In genomic region chr5:53155985-53156679, GRCm38 (mm10) we compare ENCODE assay signal across 14 mouse cellular contexts. TPM values are rescaled to one million over a fixed set of nuclear protein-coding genes. Genes with fewer than 3 reads are reported as not detected.
A peak's percentile ranks its signal among the peaks of the same experiment; 100 is the strongest.
DNase-seq lines count a peak whose midpoint lies in the region; ATAC-seq and TF ChIP-seq lines count a peak whose summit lies in the region.
"Had no signal": no experiment of that assay in that cellular context is flagged by ENCODE, and none has a peak within 500 bp of the region (broad histone marks: within the 10 kb centered on the region; RNA-seq: fewer than 3 reads in every experiment).

No protein-coding gene starts in this region.

- no peak for TF ChIP-seq CTCF in kidney, adult 2 months (conservative IDR thresholded peaks at IDR 0.05; ENCODE audit: insufficient read depth, insufficient read length, low read depth, low read length)
- TF ChIP-seq CTCF in kidney, postnatal 0 days (IDR thresholded peaks at IDR 0.05; ENCODE audit: low read depth) = no peak

- no peak overlapping the region for H3K9ac ChIP-seq in embryonic facial prominence, embryonic 14.5 days (ENCODE audit: low read depth, low read length)
- H3K9ac ChIP-seq in kidney, embryonic 14.5 days (ENCODE audit: low read depth, low read length) = no peak overlapping the region
- H3K9ac ChIP-seq in kidney, postnatal 0 days (ENCODE audit: low read depth, low read length) = no peak overlapping the region
- H3K9ac ChIP-seq: heart, embryonic 15.5 days; limb, embryonic 12.5 days; lung, embryonic 14.5 days; midbrain, embryonic 13.5 days; neural tube, embryonic 13.5 days had no signal

- H3K9me3 ChIP-seq in embryonic facial prominence, embryonic 14.5 days (ENCODE audit: control insufficient read depth, low read length) = no peaks in the 10 kb centered on the region
- H3K9me3 ChIP-seq in embryonic facial prominence, embryonic 10.5 days = no peaks in the 10 kb centered on the region
- no peaks in the 10 kb centered on the region for H3K9me3 ChIP-seq in kidney, embryonic 14.5 days (ENCODE audit: control insufficient read depth, low read length)
- no peaks in the 10 kb centered on the region for H3K9me3 ChIP-seq in kidney, postnatal 0 days (replicated peaks; ENCODE audit: low read length)
- H3K9me3 ChIP-seq: heart, embryonic 15.5 days; limb, embryonic 12.5 days; midbrain, embryonic 13.5 days; neural tube, embryonic 13.5 days had no signal

- no peak for TF ChIP-seq POLR2A in kidney, adult 2 months (IDR thresholded peaks at IDR 0.05; ENCODE audit: low read depth, low read length)

- H3K27me3 ChIP-seq in embryonic facial prominence, embryonic 14.5 days (replicated peaks; ENCODE audit: control insufficient read depth, insufficient read depth, low read length) = no peaks in the 10 kb centered on the region
- no peaks in the 10 kb centered on the region; the same call in 1 of the 2 replicates for H3K27me3 ChIP-seq in embryonic facial prominence, embryonic 10.5 days (replicated peaks; ENCODE audit: low read depth, poor library complexity, severe bottlenecking)
- no peaks in the 10 kb centered on the region for H3K27me3 ChIP-seq in kidney, adult 2 months (replicated peaks; ENCODE audit: control insufficient read depth, insufficient read depth, low read length)
- H3K27me3 ChIP-seq in kidney, embryonic 14.5 days (ENCODE audit: control insufficient read depth, insufficient read depth, low read length) = no peaks in the 10 kb centered on the region
- H3K27me3 ChIP-seq in kidney, postnatal 0 days (ENCODE audit: insufficient read depth, low read length) = no peaks in the 10 kb centered on the region
- H3K27me3 ChIP-seq: heart, embryonic 15.5 days; limb, embryonic 12.5 days; neural tube, embryonic 13.5 days had no signal

- WGBS in embryonic facial prominence, embryonic 14.5 days = 62% methylated on average over 13 of the region's 13 CpGs
- 81% methylated on average over 13 of the region's 13 CpGs for WGBS in embryonic facial prominence, embryonic 10.5 days
- WGBS in kidney, adult 2 months = 64% methylated on average over 13 of the region's 13 CpGs
- WGBS in kidney, embryonic 14.5 days = 64% methylated on average over 13 of the region's 13 CpGs
- 54% methylated on average over 13 of the region's 13 CpGs for whole genome bisulfite sequencing in kidney, postnatal 0 days

- peak; percentile 58 for DNase-seq in embryonic facial prominence, embryonic 14.5 days (ENCODE audit: low spot score)
- no peak for DNase-seq in embryonic facial prominence, embryonic 10.5 days (ENCODE audit: low spot score)
- DNase-seq in kidney, adult 2 months = peak; percentile 64
- DNase-seq in 3T3-L1 (ENCODE audit: low read depth, low spot score) = peak; percentile 17
- DNase-seq in kidney, postnatal 0 days (ENCODE audit: low spot score) = peak; percentile 21
- no peak for DNase-seq in thymus, postnatal 4 days
- no peak for DNase-seq in ovary, postnatal 36 days (ENCODE audit: low spot score)
- DNase-seq: lung, embryonic 14.5 days had no signal

- H3K4me1 ChIP-seq in embryonic facial prominence, embryonic 14.5 days (ENCODE audit: control insufficient read depth, insufficient read depth, low read length) = no peaks in the 10 kb centered on the region
- H3K4me1 ChIP-seq in embryonic facial prominence, embryonic 10.5 days = 0 out of 2 replicates have a peak, but pooled peaks cover 4% of the 10 kb centered on the region
- H3K4me1 ChIP-seq in kidney, adult 2 months (ENCODE audit: control insufficient read depth, insufficient read depth, low read length) = peaks cover 6% of the 10 kb centered on the region; the same call in 1 of the 2 replicates
- no peaks in the 10 kb centered on the region for H3K4me1 ChIP-seq in kidney, embryonic 14.5 days (ENCODE audit: control insufficient read depth, insufficient read depth, low read length)
- H3K4me1 ChIP-seq in kidney, postnatal 0 days (replicated peaks; ENCODE audit: insufficient read depth, low read length) = no peaks in the 10 kb centered on the region

- no peak overlapping the region for H3K4me2 ChIP-seq in embryonic facial prominence, embryonic 14.5 days (ENCODE audit: low read depth, low read length)
- no peak overlapping the region for H3K4me2 ChIP-seq in kidney, embryonic 14.5 days (replicated peaks; ENCODE audit: low read depth, low read length)
- no peak overlapping the region for H3K4me2 ChIP-seq in kidney, postnatal 0 days (ENCODE audit: low read length)
- H3K4me2 ChIP-seq: heart, embryonic 15.5 days; limb, embryonic 12.5 days; lung, embryonic 14.5 days; midbrain, embryonic 13.5 days; neural tube, embryonic 13.5 days had no signal

- ATAC-seq in embryonic facial prominence, embryonic 14.5 days (ENCODE audit: low read depth) = peak; percentile 62; the same call in 1 of the 2 replicates
- ATAC-seq in kidney, embryonic 14.5 days (ENCODE audit: low FRiP score, low TSS enrichment) = no peak
- ATAC-seq in kidney, postnatal 0 days (replicated peaks; ENCODE audit: low FRiP score, low read depth) = no peak
- ATAC-seq: activated CD4-positive, CD25-positive, alpha-beta regulatory T cell, adult 4 months; midbrain, embryonic 13.5 days had no signal

- H3K36me3 ChIP-seq in embryonic facial prominence, embryonic 14.5 days (ENCODE audit: control insufficient read depth, insufficient read depth, low read length) = no peaks in the 10 kb centered on the region
- H3K36me3 ChIP-seq in embryonic facial prominence, embryonic 10.5 days (replicated peaks) = no peaks in the 10 kb centered on the region
- H3K36me3 ChIP-seq in kidney, adult 2 months (ENCODE audit: control insufficient read depth, insufficient read depth, low read length) = no peaks in the 10 kb centered on the region
- peaks cover 6% of the 10 kb centered on the region; the same call in 1 of the 2 replicates for H3K36me3 ChIP-seq in kidney, embryonic 14.5 days (ENCODE audit: control insufficient read depth, insufficient read depth, low read length)
- H3K36me3 ChIP-seq in kidney, postnatal 0 days (ENCODE audit: insufficient read depth, low read length) = no peaks in the 10 kb centered on the region
- H3K36me3 ChIP-seq: heart, embryonic 15.5 days; limb, embryonic 12.5 days; midbrain, embryonic 13.5 days; neural tube, embryonic 13.5 days had no signal

- H3K27ac ChIP-seq in embryonic facial prominence, embryonic 14.5 days (replicated peaks; ENCODE audit: low read depth, low read length) = no peak overlapping the region
- H3K27ac ChIP-seq in embryonic facial prominence, embryonic 10.5 days (replicated peaks) = no peak overlapping the region
- no peak overlapping the region for H3K27ac ChIP-seq in kidney, adult 2 months (ENCODE audit: insufficient read depth, low read depth, low read length)
- no peak overlapping the region for H3K27ac ChIP-seq in kidney, embryonic 14.5 days (ENCODE audit: low read depth, low read length)
- no peak overlapping the region for H3K27ac ChIP-seq in kidney, postnatal 0 days
- H3K27ac ChIP-seq: heart, embryonic 15.5 days; limb, embryonic 12.5 days; midbrain, embryonic 13.5 days had no signal

- no peak overlapping the region for H3K4me3 ChIP-seq in embryonic facial prominence, embryonic 14.5 days (ENCODE audit: low read depth, low read length)
- no peak overlapping the region for H3K4me3 ChIP-seq in embryonic facial prominence, embryonic 10.5 days
- no peak overlapping the region for H3K4me3 ChIP-seq in kidney, adult 2 months (ENCODE audit: insufficient read depth, low read depth, low read length)
- no peak overlapping the region for H3K4me3 ChIP-seq in kidney, embryonic 14.5 days (ENCODE audit: low read length)
- H3K4me3 ChIP-seq in kidney, postnatal 0 days (replicated peaks; ENCODE audit: low read depth, low read length) = no peak overlapping the region
- H3K4me3 ChIP-seq: heart, embryonic 15.5 days; limb, embryonic 12.5 days; midbrain, embryonic 13.5 days; neural tube, embryonic 13.5 days had no signal

RNA-seq across cellular contexts. Expression of gene Sel1l3, which starts 57.6 kb away (rescaled TPM):
- 5.9 and 6.9 TPM in 2 replicates for polyA plus RNA-seq in embryonic facial prominence, embryonic 14.5 days (2014; fragmentation: Nextera tagmentation; extraction: Ambion mirVana)
- 1.5 and 1.6 TPM in 2 replicates for polyA plus RNA-seq in embryonic facial prominence, embryonic 10.5 days (2016; fragmentation: Nextera tagmentation; extraction: Ambion mirVana)
- 28.6 and 31.5 TPM in 2 replicates for polyA plus RNA-seq in kidney, adult 2 months (2012; rRNA removed)
- 15.9 and 28.9 TPM in 2 replicates for polyA plus RNA-seq in kidney, embryonic 14.5 days (2014; fragmentation: Nextera tagmentation; extraction: Ambion mirVana)
- polyA plus RNA-seq in kidney, postnatal 0 days (2015; fragmentation: Nextera tagmentation; extraction: Ambion mirVana) = 11.1 and 11.8 TPM in 2 replicates
- polyA plus RNA-seq: activated CD4-positive, CD25-positive, alpha-beta regulatory T cell, adult 4 months had no signal

Comparison
In these comparisons a context has a peak if more than half of its experiments do, and no peak if none do; other contexts are left out.
1. DNase-seq: peak in embryonic facial prominence, embryonic 14.5 days (single experiment), kidney, adult 2 months (single experiment), 3T3-L1 (single experiment) and kidney, postnatal 0 days (single experiment); none in embryonic facial prominence, embryonic 10.5 days (single experiment), thymus, postnatal 4 days (single experiment) and ovary, postnatal 36 days (single experiment).